Mouse (Mus musculus) limb, embryonic 12.5 days (tissue): ENCODE results near the gene Fkbp1a. TPM values are rescaled to one million over a fixed set of nuclear protein-coding genes. Genes with fewer than 3 reads are reported as not detected.

Experiments used
- polyA plus RNA-seq: library from polyadenylated mRNA; unstranded; fragments of >200 nt; fragmentation: Nextera tagmentation; extraction: Ambion mirVana; gene quantifications from 2 replicates; pipeline ENCODE4 v1.2.1, GENCODE M21; 2016

Gene Fkbp1a
- polyA plus RNA-seq, 1 experiment from 2014 or later = 428 TPM

Other genes starting within 250 kb of the Fkbp1a start
- not detected in 2 replicates for gene 4921509C19Rik, start 66.3 kb upstream of the Fkbp1a start, polyA plus RNA-seq
- gene Nsfl1c, start 48.3 kb upstream of the Fkbp1a start, polyA plus RNA-seq = 279 and 285 TPM in 2 replicates
- gene Sdcbp2, start 30.1 kb downstream of the Fkbp1a start, polyA plus RNA-seq = 0.34 and 1.2 TPM in 2 replicates
- 0.29 and 0.44 TPM in 2 replicates for gene Snph, start 90.1 kb downstream of the Fkbp1a start, polyA plus RNA-seq
- gene Rad21l, start 126.0 kb downstream of the Fkbp1a start, polyA plus RNA-seq = not detected in 2 replicates
- 2.2 and 3.1 TPM in 2 replicates for gene Tmem74b, start 159.5 kb downstream of the Fkbp1a start, polyA plus RNA-seq
- 47.2 and 50.1 TPM in 2 replicates for gene Psmf1, start 201.7 kb downstream of the Fkbp1a start, polyA plus RNA-seq